Mouse (Mus musculus) neural tube, embryonic 13.5 days (tissue): ENCODE data around the gene Commd3. TPM values are rescaled to one million over a fixed set of nuclear protein-coding genes. Genes with fewer than 3 reads are reported as not detected.

Experiments used
- ATAC-seq: fragments of 200-750 bp; cut with Nextera tagmentation; 2 replicates; pipeline ENCODE4 v1.8.0; 2017; ENCODE audit warnings: low read depth, mild to moderate bottlenecking, moderate TSS enrichment, moderate library complexity
- H3K27ac ChIP-seq: fragments of 300-500 bp; sonication (generic); replicated peaks from 2 replicates; pipeline ENCODE4 v1.5.1; 2015; ENCODE audit warnings: moderate library complexity, mild to moderate bottlenecking, inconsistent platforms
- H3K27me3 ChIP-seq: fragments of 300-500 bp; sonication (generic); 2 replicates; pipeline ENCODE4 v1.6.1; 2015; ENCODE audit warnings: mild to moderate bottlenecking, inconsistent platforms
- H3K36me3 ChIP-seq: fragments of 300-500 bp; sonication (generic); 2 replicates; pipeline ENCODE4 v1.6.1; 2015; ENCODE audit warnings: mild to moderate bottlenecking, inconsistent platforms
- H3K4me1 ChIP-seq: fragments of 300-500 bp; sonication (generic); replicated peaks from 2 replicates; pipeline ENCODE4 v1.6.1; 2015; ENCODE audit warnings: inconsistent platforms
- H3K4me2 ChIP-seq: fragments of 300-500 bp; sonication (generic); 2 replicates; pipeline ENCODE4 v1.6.1; 2015; ENCODE audit warnings: inconsistent platforms, mild to moderate bottlenecking, moderate library complexity
- H3K4me3 ChIP-seq: fragments of 300-500 bp; sonication (generic); 2 replicates; pipeline ENCODE4 v1.5.1; 2015; ENCODE audit warnings: mild to moderate bottlenecking, inconsistent platforms
- H3K9ac ChIP-seq: fragments of 300-500 bp; sonication (generic); 2 replicates; pipeline ENCODE4 v1.6.1; 2015; ENCODE audit warnings: moderate library complexity, mild to moderate bottlenecking, inconsistent platforms
- H3K9me3 ChIP-seq: fragments of 300-500 bp; sonication (generic); 2 replicates; pipeline ENCODE4 v1.6.1; 2016; ENCODE audit warnings: inconsistent platforms
- WGBS: fragments of 180-500 bp; shearing (Covaris S2); methylation state at CpG from one replicate; pipeline ENCODE4 v1.1.7; 2015; 5-methylcytosine and 5-hydroxymethylcytosine counted together
- polyA plus RNA-seq: library from polyadenylated mRNA; unstranded; fragments of >200 nt; fragmentation: Nextera tagmentation; extraction: Ambion mirVana; gene quantifications from 2 replicates; pipeline ENCODE4 v1.2.1, GENCODE M21; 2015

Gene Commd3
- polyA plus RNA-seq = 210 and 220 TPM in 2 replicates

DNA sequence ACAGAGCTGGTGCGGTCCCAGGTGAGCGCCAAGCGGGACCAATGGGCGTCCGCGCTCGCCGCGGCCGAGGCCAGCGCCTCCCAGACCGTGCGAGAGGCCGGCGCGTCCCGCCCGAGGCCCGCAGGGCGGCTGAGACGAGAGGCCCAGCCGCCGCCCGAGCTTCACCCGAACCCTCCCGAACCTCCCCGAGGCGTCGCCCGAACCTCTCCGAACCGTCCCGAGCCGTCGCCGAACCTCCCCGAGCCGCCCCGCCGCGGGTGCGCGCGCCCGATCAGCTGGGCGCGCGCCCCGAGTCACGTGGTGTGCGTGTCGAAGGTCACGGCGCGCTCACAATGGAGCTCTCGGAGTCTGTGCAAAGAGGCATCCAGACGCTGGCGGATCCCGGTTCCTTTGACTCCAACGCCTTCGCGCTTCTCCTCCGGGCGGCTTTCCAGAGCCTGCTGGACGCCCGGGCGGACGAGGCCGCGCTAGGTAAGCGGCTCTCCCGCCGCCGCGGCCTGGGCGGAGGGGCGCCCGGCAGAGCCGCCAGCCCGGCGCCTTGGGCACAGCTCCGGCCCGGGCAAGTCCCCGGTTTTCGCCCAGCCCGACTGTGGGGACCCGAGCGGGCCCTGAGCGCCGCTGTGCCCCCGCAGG is at the start of gene Commd3:
Commd3 (plus strand) TSS at position 252 of the 633 bp plus-strand sequence.
- peak within 1 kb of the TSS; percentile 84 for H3K4me3 ChIP-seq
- H3K27ac ChIP-seq = peak within 1 kb of the TSS; percentile 100
- no peaks in the 10 kb centered on the region for H3K36me3 ChIP-seq
- under 1% methylated on average over 91 of the region's 91 CpGs for WGBS
- peaks cover 16% of the 10 kb centered on the region for H3K27me3 ChIP-seq
- H3K4me2 ChIP-seq = peak within 1 kb of the TSS; percentile 83
- H3K9ac ChIP-seq = peak within 1 kb of the TSS; percentile 99
- H3K4me1 ChIP-seq = peaks cover 26% of the 10 kb centered on the region
- H3K9me3 ChIP-seq = no peaks in the 10 kb centered on the region
- peak; percentile 90 for ATAC-seq

DNA sequence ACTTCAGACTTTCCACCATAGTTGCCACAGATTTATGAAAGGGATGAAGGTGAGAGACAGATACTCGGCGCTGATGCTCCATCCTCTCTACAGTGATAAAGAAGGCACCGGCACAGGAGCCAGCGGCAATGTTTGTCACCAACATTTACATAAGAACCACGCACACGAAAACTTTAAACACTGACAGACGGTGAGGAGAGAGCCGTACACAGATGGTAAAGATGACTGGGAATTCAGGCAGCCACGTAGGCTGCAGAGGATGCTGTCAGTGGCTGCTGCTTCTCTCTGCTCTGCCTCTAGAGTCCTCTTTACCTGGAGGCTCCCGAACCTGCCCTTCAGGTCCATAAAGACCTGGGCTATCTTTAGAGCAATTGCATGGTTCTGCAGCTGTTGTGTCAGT is 49.0 kb upstream of the Commd3 start:
- no peak for ATAC-seq
- Histone ChIP-seq H3K36me3 (no peaks in the 10 kb centered on the region), H3K9ac (no peak overlapping the region), H3K4me2 (no peak overlapping the region), H3K4me3 (no peak overlapping the region), H3K4me1 (no peaks in the 10 kb centered on the region), H3K27ac (no peak overlapping the region), H3K9me3 (no peaks in the 10 kb centered on the region), H3K27me3 (no peaks in the 10 kb centered on the region)
- 76% methylated on average over 10 of the region's 10 CpGs for WGBS

DNA sequence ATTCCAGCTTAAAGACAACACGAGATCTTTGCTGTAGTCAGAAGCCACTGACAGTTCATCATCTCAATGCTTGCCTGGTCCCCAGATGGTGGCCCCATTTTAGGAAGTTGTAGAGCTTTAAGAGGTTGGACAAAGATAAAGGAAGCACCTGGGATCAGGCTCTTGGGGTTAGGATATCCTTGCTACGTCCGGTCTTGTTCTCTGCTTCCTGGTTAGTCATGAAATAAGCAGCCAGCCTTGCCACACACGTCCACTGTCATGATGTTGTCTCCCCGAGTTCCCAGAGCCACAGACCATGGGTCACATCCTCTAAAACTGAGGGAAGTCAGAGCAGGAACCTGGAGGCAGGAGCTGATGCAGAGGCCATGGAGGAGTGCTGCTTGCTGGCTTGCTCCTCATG is 41.6 kb upstream of the Commd3 start:
- H3K27me3 ChIP-seq = no peaks in the 10 kb centered on the region
- H3K27ac ChIP-seq = no peak overlapping the region
- H3K9ac ChIP-seq = no peak overlapping the region
- H3K36me3 ChIP-seq = no peaks in the 10 kb centered on the region
- no peaks in the 10 kb centered on the region for H3K9me3 ChIP-seq
- 76% methylated on average over 5 of the region's 5 CpGs for WGBS
- no peak overlapping the region for H3K4me2 ChIP-seq
- no peaks in the 10 kb centered on the region for H3K4me1 ChIP-seq
- no peak for ATAC-seq
- H3K4me3 ChIP-seq = no peak overlapping the region

DNA sequence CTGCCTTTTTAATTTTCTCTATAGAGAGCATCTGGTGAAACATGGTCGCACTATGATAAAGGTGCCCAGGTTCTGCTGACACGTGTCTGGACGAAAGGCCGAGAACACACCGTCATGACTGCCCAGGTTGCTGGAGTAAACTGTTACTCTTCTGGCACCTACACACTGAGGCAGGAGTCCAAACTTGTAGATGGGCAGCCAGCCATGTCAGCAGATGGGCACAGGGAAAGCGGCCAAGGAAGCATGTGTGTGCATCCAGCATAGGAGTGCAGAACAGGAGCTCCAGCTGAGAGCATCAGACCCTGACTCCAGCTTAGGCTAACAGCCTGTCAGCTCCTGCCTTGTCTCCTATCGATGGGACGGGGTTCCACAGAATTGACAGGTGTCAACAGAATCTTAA is 37.1 kb upstream of the Commd3 start:
- no peaks in the 10 kb centered on the region for H3K27me3 ChIP-seq
- ATAC-seq = peak; percentile 47; the same call in 1 of the 2 replicates
- H3K4me3 ChIP-seq = no peak overlapping the region
- H3K4me2 ChIP-seq = no peak overlapping the region
- WGBS = 80% methylated on average over 8 of the region's 8 CpGs
- no peaks in the 10 kb centered on the region; the same call in 1 of the 2 replicates for H3K9me3 ChIP-seq
- no peaks in the 10 kb centered on the region for H3K4me1 ChIP-seq
- no peak overlapping the region for H3K9ac ChIP-seq
- no peaks in the 10 kb centered on the region for H3K36me3 ChIP-seq
- no peak overlapping the region for H3K27ac ChIP-seq

DNA sequence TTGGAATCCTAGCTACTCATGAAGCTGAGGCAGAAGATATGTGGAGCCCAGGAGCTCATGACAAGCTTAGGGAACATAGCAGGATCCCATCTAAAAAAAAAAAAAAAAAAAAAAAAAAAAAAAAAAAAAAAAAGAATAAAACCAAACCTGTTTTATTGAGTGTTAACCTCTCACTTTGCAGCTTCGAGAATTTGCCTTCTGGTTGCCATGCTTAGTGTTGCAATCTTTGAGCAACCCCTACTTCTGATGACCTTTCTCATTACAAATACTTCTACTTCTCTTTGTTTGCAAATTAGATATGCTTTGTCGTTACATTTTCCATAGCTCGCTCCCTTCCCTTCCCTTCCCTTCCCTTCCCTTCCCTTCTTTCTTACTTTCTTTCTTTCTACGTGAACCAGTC is 23.6 kb upstream of the Commd3 start:
- no peak overlapping the region for H3K4me3 ChIP-seq
- H3K9me3 ChIP-seq = 0 out of 2 replicates have a peak, but pooled peaks cover 4% of the 10 kb centered on the region
- 74% methylated on average over 3 of the region's 4 CpGs for WGBS

DNA sequence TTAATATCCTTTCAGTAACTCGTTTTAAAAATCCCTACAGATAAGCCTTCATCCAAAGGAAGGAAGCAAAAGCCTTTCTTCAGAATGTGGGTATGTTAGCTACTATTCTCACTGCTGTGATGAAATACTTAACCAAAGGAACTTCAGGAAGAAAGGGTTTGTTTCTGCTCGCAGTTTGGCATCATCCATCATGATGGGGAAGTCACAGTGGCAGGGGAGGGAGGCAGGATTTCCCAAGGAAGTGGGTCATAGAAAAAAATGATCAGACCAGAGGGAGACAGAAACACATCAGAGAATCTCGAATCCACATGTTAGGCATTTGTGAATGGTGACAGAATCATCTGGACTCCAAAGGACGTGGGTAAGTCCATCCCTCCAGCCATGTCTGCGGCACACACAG is 17.4 kb upstream of the Commd3 start:
- WGBS = 76% methylated on average over 5 of the region's 5 CpGs
- ATAC-seq = no peak
- H3K27me3 ChIP-seq = no peaks in the 10 kb centered on the region

More for the DNA sequence above, 23.6 kb upstream of the Commd3 start:
- Histone ChIP-seq H3K9ac (no peak overlapping the region), H3K4me2 (no peak overlapping the region), H3K27ac (no peak overlapping the region), H3K36me3 (no peaks in the 10 kb centered on the region), H3K27me3 (no peaks in the 10 kb centered on the region), H3K4me1 (no peaks in the 10 kb centered on the region)
- ATAC-seq = no peak

DNA sequence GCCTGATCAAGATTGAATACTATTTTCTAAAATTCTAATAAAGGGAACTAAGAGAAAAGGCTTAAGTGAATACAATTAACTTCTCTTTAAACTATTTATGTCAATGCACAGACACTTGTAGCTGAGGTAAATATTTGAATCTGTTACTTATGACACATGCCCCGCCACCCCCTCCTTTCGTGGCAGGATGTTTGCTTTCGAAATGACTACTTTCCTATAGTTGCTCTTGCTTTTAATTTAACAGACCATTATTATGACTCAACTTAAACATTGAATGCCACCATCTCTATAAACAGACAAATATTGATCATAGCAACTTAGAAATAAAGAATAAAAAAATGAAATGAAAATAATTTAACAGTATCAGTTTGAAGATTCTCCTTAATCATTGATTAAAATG is 8.2 kb upstream of the Commd3 start:
- H3K9ac ChIP-seq = no peak overlapping the region
- ATAC-seq = no peak
- no peak overlapping the region for H3K4me3 ChIP-seq
- no peaks in the 10 kb centered on the region for H3K4me1 ChIP-seq
- no peaks in the 10 kb centered on the region for H3K27me3 ChIP-seq
- H3K4me2 ChIP-seq = no peak overlapping the region
- no peak overlapping the region for H3K27ac ChIP-seq
- H3K36me3 ChIP-seq = no peaks in the 10 kb centered on the region
- no peaks in the 10 kb centered on the region for H3K9me3 ChIP-seq
- WGBS = 93% methylated on average over 3 of the region's 3 CpGs

More for the DNA sequence above, 17.4 kb upstream of the Commd3 start:
- no peak overlapping the region for H3K4me3 ChIP-seq
- H3K4me2 ChIP-seq = no peak overlapping the region
- H3K27ac ChIP-seq = no peak overlapping the region
- no peaks in the 10 kb centered on the region for H3K4me1 ChIP-seq
- H3K9me3 ChIP-seq = no peaks in the 10 kb centered on the region
- H3K9ac ChIP-seq = no peak overlapping the region
- no peaks in the 10 kb centered on the region for H3K36me3 ChIP-seq

DNA sequence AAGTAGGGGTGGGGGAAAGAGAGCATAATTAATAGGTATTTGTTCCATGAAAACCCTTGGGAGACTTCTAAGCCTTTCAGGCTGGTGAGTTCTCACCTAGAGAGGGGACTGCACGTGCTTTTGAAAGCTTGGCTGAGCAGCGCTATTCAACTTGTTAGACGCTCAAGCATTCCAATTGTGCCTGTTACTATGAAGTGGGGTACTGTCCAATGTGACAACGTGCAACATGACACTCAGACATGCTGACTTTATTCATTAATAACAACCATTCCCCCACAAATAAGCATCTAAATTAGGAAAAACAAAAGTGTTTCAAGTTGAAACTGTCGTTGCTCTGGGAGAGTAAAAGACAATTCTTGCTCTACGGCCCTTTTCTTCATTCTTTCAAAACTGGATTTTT is 1.1 kb upstream of the Commd3 start:
- Histone ChIP-seq H3K4me2 (0 out of 2 replicates have a peak overlapping the region, but pooled peaks have one; percentile 11), H3K4me1 (peaks cover 24% of the 10 kb centered on the region)

DNA sequence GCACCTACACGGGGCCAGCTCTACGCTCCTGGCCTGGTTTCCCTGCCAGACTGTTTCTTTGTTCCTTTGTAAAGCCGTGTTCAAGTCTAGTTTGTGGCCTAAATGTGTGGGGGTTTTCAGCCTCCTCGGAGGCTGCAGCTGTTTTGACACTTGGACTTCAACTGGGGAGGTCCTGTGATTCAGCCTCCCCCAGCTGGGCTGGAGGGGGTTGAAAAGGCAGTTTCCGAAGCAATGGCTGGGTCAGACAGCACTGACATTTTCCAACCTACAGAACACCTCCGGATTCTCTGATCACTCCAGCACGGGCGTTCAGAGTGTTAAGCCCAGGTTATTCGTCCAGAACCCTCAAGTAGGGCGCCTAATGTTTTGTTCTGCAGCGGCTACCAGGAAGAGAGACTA is 581 bp downstream of the Commd3 start:
- Histone ChIP-seq H3K4me1 (peaks cover 26% of the 10 kb centered on the region), H3K9ac (peak overlapping the region; percentile 99), H3K9me3 (no peaks in the 10 kb centered on the region), H3K4me3 (peak overlapping the region; percentile 84), H3K4me2 (peak overlapping the region; percentile 83), H3K27me3 (peaks cover 16% of the 10 kb centered on the region), H3K27ac (peak overlapping the region; percentile 100), H3K36me3 (no peaks in the 10 kb centered on the region)
- under 1% methylated on average over 11 of the region's 11 CpGs for WGBS
- peak; percentile 1; the same call in 1 of the 2 replicates for ATAC-seq

More for the DNA sequence above, 1.1 kb upstream of the Commd3 start:
- Histone ChIP-seq H3K27me3 (peaks cover 16% of the 10 kb centered on the region), H3K4me3 (no peak overlapping the region), H3K9me3 (no peaks in the 10 kb centered on the region), H3K36me3 (no peaks in the 10 kb centered on the region), H3K9ac (no peak overlapping the region), H3K27ac (no peak overlapping the region)
- WGBS = 10% methylated on average over 6 of the region's 6 CpGs
- ATAC-seq = no peak

DNA sequence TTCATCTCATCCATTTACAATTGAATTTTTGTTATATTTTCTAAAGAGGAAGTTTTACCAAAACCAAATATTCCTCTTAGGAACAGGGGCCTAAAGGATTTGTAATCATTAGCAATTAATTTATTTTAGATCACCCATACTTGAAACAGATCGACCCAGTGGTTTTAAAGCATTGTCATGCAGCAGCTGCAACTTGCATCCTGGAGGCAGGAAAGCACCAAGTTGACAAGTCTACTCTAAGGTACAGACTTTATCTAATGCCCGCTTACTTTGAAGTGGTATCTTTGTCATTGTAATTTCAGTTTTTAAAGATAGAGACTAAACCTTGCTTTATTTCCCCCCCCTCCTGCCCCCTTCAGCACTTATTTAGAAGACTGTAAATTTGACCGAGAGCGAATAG is 1.6 kb downstream of the Commd3 start:
- WGBS = 44% methylated on average over 4 of the region's 4 CpGs
- Histone ChIP-seq H3K4me3 (no peak overlapping the region), H3K27me3 (peaks cover 16% of the 10 kb centered on the region), H3K27ac (no peak overlapping the region), H3K4me2 (peak overlapping the region; percentile 83), H3K36me3 (no peaks in the 10 kb centered on the region), H3K9ac (no peak overlapping the region), H3K9me3 (no peaks in the 10 kb centered on the region), H3K4me1 (peaks cover 34% of the 10 kb centered on the region)
- ATAC-seq = no peak

DNA sequence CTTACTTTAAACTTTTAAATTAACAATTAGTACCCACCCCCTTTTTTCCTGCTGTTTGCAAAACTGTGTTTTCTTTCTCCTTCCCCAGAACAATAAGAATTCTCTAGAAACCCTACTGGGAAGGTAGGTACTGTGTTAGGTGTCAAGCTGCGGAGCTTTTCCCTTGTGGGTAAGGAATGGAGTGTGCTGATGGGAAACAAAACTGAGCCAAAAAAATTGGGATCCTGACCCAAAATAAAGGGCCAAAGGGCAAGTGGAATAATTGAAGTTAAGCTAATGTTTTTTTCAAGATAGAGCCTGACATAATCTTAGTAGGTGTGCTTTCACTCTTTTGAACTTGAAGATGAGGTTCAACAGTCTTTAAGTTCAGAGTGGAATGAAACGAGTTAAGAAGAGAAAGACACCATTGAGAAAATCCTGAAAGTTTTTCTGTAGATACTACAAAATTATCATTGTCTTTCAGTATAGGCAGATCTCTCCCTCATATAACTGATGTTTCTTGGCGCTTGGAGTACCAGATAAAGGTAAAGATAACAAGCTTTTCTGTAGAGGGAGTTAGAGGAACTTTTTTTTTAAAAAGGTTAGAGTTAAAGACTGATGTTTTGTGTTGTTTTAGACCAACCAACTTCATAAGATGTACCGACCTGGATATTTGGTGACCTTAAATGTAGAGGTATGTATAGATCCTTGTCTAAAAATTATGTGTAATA is 2.2 kb downstream of the Commd3 start:
- 51% methylated on average over 4 of the region's 4 CpGs for WGBS
- Histone ChIP-seq H3K4me3 (no peak overlapping the region), H3K36me3 (no peaks in the 10 kb centered on the region), H3K4me2 (0 out of 2 replicates have a peak overlapping the region, but pooled peaks have one; percentile 83), H3K9ac (no peak overlapping the region), H3K9me3 (no peaks in the 10 kb centered on the region), H3K27ac (no peak overlapping the region), H3K27me3 (peaks cover 21% of the 10 kb centered on the region), H3K4me1 (peaks cover 39% of the 10 kb centered on the region)
- ATAC-seq = no peak

DNA sequence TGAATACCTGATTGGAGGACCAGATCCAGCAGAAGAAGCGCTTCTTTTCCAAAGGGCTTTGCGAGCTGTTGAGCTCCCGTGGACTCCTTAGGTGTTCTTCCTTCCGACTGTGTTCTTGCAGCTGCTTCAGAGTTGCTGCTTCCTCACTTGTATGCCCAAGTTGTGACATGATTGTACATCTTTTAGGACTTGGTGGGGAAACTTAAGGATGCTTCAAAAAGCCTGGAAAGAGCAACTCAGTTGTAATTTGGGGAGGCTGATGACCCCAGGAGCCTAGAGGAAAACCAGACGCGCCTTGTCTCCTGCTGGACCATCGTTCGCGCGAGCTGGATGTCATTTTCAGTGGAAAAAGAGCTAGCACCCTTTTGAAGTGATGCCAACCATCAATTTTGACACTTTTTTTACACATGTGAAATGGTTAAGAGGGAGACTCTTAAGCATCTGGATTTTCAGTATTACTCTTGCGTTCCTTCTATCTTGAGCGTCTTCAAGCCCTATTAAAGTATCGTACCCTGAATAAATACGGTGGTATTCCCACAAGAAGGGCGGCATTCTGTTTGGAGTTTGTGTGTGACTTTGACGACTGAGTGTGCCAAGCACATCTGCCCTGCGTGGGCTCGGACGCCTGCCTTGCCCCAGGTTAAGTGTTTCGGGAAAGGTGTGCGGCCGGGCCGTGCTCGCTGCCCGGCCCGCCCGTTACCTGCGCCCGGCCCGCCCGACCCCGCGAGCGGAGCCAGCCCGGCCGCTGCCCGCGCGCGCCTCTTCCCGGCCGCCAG is 3.7 kb downstream of the Commd3 start:
- Histone ChIP-seq H3K4me3 (peak overlapping the region; percentile 91), H3K4me2 (peak overlapping the region; percentile 78), H3K9me3 (no peaks in the 10 kb centered on the region), H3K4me1 (peaks cover 52% of the 10 kb centered on the region), H3K9ac (peak overlapping the region; percentile 99), H3K27me3 (peaks cover 37% of the 10 kb centered on the region), H3K36me3 (no peaks in the 10 kb centered on the region), H3K27ac (peak overlapping the region; percentile 100)
- ATAC-seq = no peak; the same call in 1 of the 2 replicates
- WGBS = 5% methylated on average over 42 of the region's 42 CpGs
